Mouse (Mus musculus): ENCODE data around the gene Gm10750.
"Not testable (repeated sequence)": the region's sequence is repeated elsewhere in the genome, so short reads cannot be mapped to it uniquely, and the experiment has no call there.

Gm10750 gene

GRCm38 (mm10) chr2:149017137-149017536 is at the start of gene Gm10750:
Gene Gm10750, minus strand, starts transcription at chr2:149017237.
- DNase-seq, result not testable (repeated sequence)

GRCm38 (mm10) chr2:149004826-149005225 is 12.2 kb downstream of the Gm10750 start:
- DNase-seq, result no peak

GRCm38 (mm10) chr2:149003151-149003550 is 13.9 kb downstream of the Gm10750 start, which contains the start of gene Gm1330:
Gene Gm1330, minus strand, starts transcription at chr2:149003251.
- DNase-seq, result no peak

DNA sequence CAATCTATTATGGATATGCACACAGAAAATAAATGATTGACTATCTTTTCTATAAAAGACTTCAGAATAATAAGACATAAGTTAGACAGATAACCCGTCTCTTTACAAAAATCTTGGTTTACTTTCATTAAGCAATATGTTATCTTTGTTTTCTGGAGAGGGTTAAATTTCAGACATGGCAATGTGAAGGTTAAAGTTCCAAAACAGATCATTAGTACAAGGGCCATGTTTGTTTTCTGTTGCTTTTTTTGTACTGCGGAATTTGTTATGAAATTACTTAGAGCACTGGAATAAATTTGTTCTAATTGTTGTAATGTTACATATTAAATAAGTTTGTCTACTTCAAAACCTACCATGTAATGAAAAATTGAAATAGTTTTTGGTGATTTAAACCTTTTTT is 21.9 kb downstream of the Gm10750 start:
- DNase-seq, result no peak
